Mouse (Mus musculus): Measurements from ENCODE around the gene Cacna2d3. TPM values are rescaled to one million over a fixed set of nuclear protein-coding genes. Genes with fewer than 3 reads are reported as not detected.

Gene Cacna2d3
- polyA plus RNA-seq, 1 experiment from 2014 or later = 42.0 TPM

DNA sequence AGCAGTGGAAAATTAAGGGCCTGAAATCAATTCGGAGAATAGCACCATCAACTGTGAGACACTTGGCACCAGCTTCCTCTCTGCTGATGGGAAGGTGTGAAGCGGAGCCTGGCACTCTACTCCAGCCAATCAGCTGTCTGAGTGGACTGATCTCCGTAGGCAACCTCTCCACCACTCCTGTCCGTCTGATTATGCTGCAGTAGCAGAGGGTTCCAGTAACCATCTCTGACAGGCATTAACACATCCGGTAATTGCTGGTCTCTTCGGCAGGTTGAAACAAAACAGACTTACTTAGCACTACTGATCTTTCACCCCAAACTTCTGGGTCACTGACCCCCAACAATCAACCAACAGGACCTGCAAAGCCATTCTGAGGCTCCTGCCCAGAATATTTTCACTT is 112.9 kb downstream of the Cacna2d3 start:
- Histone ChIP-seq H3K9me3 (no peaks in the 10 kb centered on the region), H3K36me3 (no peaks in the 10 kb centered on the region), H3K9ac (no peak overlapping the region), H3K4me1 (replicated peaks) (no peaks in the 10 kb centered on the region), H3K4me3 (no peak overlapping the region), H3K27ac (no peak overlapping the region), H3K4me2 (no peak overlapping the region), H3K27me3 (peaks cover 18% of the 10 kb centered on the region; the same call in 1 of the 2 replicates)
- no peak for ATAC-seq (ENCODE audit: low FRiP score)
- WGBS = 66% methylated on average over 6 of the region's 6 CpGs

DNA sequence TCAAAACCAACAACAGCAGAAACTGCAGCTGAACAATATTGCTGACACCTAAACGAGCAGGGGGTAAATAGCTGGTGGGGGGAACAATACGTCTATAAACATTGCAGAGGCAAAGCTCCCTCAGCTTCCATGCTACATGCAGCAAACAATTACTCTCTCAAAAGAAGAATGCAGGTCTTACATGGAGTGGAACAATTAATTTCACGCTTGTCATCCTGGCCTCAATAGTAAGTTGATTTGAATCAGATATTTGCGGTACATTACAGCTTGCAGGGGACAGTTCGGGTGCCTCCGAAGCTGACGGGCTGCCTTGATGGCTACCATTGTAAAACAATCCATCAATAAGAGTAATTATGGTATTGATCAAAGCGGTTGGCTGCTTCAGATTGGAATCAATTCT is 122.2 kb downstream of the Cacna2d3 start:
- H3K4me3 ChIP-seq = no peak overlapping the region
- peaks cover 26% of the 10 kb centered on the region for H3K27me3 ChIP-seq
- ATAC-seq (ENCODE audit: low FRiP score) = no peak
- WGBS = 23% methylated on average over 8 of the region's 8 CpGs
- no peaks in the 10 kb centered on the region for H3K36me3 ChIP-seq
- peaks cover 7% of the 10 kb centered on the region; the same call in 1 of the 2 replicates for H3K4me1 ChIP-seq (replicated peaks)
- H3K9ac ChIP-seq = no peak overlapping the region
- peaks cover 11% of the 10 kb centered on the region; the same call in 1 of the 2 replicates for H3K9me3 ChIP-seq
- no peak overlapping the region for H3K27ac ChIP-seq
- no peak overlapping the region for H3K4me2 ChIP-seq

DNA sequence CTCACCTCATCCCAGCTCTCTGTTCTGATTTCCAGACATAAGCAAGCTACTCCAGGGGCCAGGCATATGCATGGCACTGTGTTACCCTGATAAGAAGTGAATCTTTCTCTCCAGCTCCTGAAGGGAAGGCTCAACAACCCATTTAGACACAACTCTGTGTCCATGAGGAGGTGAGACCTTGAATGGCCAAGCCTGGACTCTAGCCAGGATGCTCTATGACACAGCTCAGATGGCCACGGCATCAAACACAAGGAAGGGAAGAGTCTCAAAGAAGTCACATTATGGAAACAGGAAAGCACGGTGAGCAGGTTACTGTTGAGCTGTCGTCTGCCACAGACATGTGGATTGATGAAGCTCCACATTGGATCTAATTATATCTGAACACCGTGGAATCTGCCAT is 128.8 kb downstream of the Cacna2d3 start:
- Histone ChIP-seq H3K36me3 (no peaks in the 10 kb centered on the region), H3K4me1 (replicated peaks) (peaks cover 8% of the 10 kb centered on the region), H3K9me3 (peaks cover 6% of the 10 kb centered on the region; the same call in 1 of the 2 replicates), H3K4me2 (no peak overlapping the region), H3K9ac (no peak overlapping the region), H3K27me3 (peaks cover 7% of the 10 kb centered on the region), H3K27ac (no peak overlapping the region), H3K4me3 (no peak overlapping the region)
- ATAC-seq (ENCODE audit: low FRiP score) = no peak
- WGBS = 79% methylated on average over 4 of the region's 4 CpGs

DNA sequence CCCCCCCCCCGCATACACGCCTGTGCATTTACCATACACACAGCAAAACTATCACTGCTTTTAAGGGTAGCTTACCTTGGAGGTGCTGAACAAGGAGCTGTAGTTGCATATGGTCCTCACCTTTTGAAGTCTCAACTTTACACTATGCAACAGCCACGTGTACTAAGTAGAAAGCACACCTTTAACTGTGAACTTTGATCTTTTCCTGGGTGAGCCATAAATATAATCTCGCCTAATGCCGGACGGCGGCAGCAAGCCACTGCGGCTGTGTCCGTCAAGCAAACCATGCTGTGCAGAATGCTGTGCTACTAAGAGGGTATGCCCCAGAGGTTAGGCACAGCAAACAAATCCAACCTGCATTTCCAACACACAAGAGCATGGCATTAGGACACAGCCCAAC is 132.0 kb downstream of the Cacna2d3 start:
- no peaks in the 10 kb centered on the region for H3K36me3 ChIP-seq
- no peak overlapping the region for H3K9ac ChIP-seq
- no peaks in the 10 kb centered on the region for H3K9me3 ChIP-seq
- no peak for ATAC-seq (ENCODE audit: low FRiP score)
- 90% methylated on average over 9 of the region's 9 CpGs for WGBS
- H3K27me3 ChIP-seq = peaks cover 6% of the 10 kb centered on the region; the same call in 1 of the 2 replicates
- no peak overlapping the region for H3K4me3 ChIP-seq
- 0 out of 2 replicates have a peak overlapping the region, but pooled peaks have one; percentile 2 for H3K27ac ChIP-seq
- H3K4me2 ChIP-seq = no peak overlapping the region
- peaks cover 8% of the 10 kb centered on the region for H3K4me1 ChIP-seq (replicated peaks)

DNA sequence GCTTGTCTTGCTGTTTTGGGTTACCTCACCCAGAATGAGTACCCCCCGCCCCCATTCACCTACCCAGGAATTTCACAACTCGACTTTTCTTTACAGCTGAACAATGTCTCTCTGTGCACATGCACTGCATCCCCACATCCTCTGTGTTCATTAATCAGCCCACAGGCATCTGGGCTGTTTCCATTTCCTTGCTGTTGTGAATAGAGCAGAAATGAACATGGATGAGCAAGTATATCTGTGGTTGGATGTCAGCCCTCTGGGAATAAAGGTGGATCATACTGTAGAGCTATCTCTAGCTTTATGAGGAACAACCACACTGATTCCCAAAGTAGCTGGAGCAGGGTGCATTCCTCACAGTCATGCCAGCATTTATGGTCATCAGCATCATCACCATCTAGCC is 139.7 kb downstream of the Cacna2d3 start:
- H3K27me3 ChIP-seq = 0 out of 2 replicates have a peak, but pooled peaks cover 2% of the 10 kb centered on the region
- WGBS = 75% methylated on average over 2 of the region's 2 CpGs
- no peaks in the 10 kb centered on the region for H3K36me3 ChIP-seq
- H3K9me3 ChIP-seq = no peaks in the 10 kb centered on the region
- peak overlapping the region; percentile 40; the same call in 1 of the 2 replicates for H3K27ac ChIP-seq
- H3K4me1 ChIP-seq (replicated peaks) = no peaks in the 10 kb centered on the region
- no peak for ATAC-seq (ENCODE audit: low FRiP score)
- H3K4me2 ChIP-seq = no peak overlapping the region
- no peak overlapping the region for H3K4me3 ChIP-seq
- H3K9ac ChIP-seq = no peak overlapping the region

DNA sequence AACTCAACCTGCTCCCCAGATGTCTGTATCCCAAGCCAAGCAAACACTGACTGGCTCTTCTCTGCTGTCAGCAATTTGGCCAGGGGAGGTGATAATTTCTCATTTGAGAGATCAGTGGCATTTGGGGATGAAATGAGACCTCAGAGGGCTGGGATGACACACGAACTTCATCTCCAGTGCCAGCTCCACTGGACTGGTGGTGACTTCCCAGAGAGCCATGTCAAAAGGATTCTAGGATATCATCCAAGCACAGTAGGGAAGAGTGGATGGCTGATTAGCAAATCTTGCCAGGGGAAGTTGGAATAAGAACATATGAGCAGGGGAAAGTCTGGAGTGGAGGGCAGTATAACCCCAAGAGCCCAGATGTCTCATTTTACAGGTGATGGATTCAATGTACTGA is 143.9 kb downstream of the Cacna2d3 start:
- WGBS = 55% methylated on average over 1 of the region's 1 CpGs
- no peak for ATAC-seq (ENCODE audit: low FRiP score)
- Histone ChIP-seq H3K4me1 (replicated peaks) (no peaks in the 10 kb centered on the region), H3K27me3 (no peaks in the 10 kb centered on the region), H3K4me2 (no peak overlapping the region), H3K36me3 (no peaks in the 10 kb centered on the region), H3K4me3 (no peak overlapping the region), H3K9me3 (no peaks in the 10 kb centered on the region), H3K9ac (no peak overlapping the region), H3K27ac (no peak overlapping the region)

DNA sequence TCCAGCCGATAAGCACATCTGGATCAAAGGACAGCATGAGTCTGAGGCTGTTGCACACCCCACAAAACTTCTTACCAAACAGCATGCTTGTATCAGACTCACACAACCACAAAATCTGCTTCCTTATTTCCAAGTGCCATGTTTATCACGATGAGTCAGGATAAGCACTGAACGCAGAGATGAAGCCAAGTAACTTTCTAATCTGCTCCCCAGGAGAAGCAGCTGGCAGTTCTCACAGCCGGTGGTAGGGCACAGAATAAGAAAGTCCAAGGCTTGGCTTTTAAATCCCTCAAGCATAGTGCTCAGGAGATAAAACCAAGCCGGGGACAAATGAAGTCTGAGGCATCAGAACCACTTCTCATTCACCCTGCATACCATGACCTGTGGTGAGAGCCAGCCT is 146.1 kb downstream of the Cacna2d3 start:
- ATAC-seq (ENCODE audit: low FRiP score) = no peak
- WGBS = 68% methylated on average over 5 of the region's 5 CpGs

DNA sequence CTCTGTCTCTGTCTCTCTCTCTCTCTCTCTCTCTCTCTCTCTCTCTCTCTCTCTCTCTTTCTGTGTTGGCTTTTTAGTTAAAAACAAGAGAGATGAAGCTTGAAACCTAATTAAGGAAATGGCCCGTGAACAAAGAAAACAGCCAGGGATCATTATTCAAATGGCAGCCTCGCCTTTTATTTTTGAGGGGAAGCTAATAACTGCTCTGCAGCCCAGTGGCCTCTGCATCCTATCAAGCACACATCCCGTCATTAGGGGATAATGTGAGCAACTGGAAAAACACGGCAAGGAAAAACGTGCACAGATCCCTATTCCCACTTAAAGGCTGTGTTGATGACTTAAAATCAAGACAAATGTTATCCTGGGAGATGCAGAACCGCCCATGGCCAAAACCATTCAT is 159.0 kb downstream of the Cacna2d3 start:
- Histone ChIP-seq H3K27ac (peak overlapping the region; percentile 78), H3K9ac (no peak overlapping the region), H3K27me3 (no peaks in the 10 kb centered on the region), H3K4me3 (no peak overlapping the region), H3K36me3 (no peaks in the 10 kb centered on the region), H3K4me2 (no peak overlapping the region), H3K9me3 (no peaks in the 10 kb centered on the region), H3K4me1 (replicated peaks) (peaks cover 22% of the 10 kb centered on the region)
- peak; percentile 36; the same call in 1 of the 2 replicates for ATAC-seq (ENCODE audit: low FRiP score)
- 25% methylated on average over 6 of the region's 6 CpGs for WGBS

More for the DNA sequence above, 146.1 kb downstream of the Cacna2d3 start:
- Histone ChIP-seq H3K27me3 (no peaks in the 10 kb centered on the region), H3K4me2 (no peak overlapping the region), H3K4me3 (no peak overlapping the region), H3K27ac (no peak overlapping the region), H3K36me3 (no peaks in the 10 kb centered on the region), H3K4me1 (replicated peaks) (no peaks in the 10 kb centered on the region), H3K9ac (no peak overlapping the region), H3K9me3 (no peaks in the 10 kb centered on the region)

DNA sequence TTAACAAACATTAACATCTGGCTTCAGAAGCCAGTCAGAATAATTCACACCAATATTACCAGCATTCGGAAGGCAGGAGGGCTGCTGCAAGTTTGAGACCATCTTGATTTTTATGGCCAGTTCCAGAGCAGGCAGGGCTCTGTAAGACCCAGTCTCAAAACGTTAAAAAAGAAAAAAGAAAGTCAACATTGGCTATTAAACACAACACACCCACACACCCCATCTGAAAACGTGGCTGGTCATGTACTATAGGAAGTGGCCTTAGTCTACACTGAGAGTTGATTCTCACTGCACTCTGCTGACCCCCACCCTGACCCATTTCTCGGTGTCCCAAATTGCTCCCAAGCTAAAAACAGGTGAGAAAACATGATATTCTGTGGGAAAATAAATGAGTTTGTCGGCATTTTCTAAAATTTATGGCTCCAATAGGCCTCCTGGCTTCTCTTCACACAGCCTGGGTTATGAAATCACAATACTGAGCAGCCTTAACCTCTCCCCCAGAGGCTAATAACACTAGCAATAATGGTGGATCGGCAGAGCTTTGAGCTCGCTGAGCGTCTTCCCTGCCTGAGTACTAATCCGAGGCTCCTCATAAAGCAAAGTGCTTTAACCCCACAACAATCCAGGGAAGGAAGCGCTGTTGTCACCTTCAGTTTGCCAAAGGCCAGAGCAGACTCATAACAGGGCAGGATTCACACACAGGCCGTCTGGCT is 160.4 kb downstream of the Cacna2d3 start:
- H3K36me3 ChIP-seq = no peaks in the 10 kb centered on the region
- no peak overlapping the region for H3K9ac ChIP-seq
- peak overlapping the region; percentile 78 for H3K27ac ChIP-seq
- no peaks in the 10 kb centered on the region for H3K9me3 ChIP-seq
- no peak overlapping the region for H3K4me2 ChIP-seq
- no peaks in the 10 kb centered on the region for H3K27me3 ChIP-seq
- H3K4me3 ChIP-seq = no peak overlapping the region
- peaks cover 17% of the 10 kb centered on the region for H3K4me1 ChIP-seq (replicated peaks)
- no peak for ATAC-seq (ENCODE audit: low FRiP score)
- WGBS = 67% methylated on average over 11 of the region's 11 CpGs

DNA sequence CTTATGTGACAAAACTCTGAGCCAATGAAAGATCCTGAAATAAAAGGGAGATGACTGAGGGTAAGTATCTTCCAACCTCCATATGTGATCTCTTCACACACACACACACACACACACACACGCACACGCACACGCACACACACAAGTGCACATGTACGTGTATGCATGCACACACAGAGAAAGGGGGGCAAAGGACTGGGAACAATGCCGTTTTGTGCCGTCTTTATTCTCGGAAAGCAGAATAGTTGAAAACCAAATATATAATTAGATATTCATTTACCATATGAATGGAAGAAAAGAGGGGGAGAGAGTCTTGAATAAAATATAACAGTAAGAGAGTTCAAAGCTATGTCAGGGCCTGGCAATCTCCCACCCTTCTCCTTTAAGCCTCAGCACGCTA is 163.2 kb downstream of the Cacna2d3 start:
- Histone ChIP-seq H3K27me3 (no peaks in the 10 kb centered on the region), H3K27ac (no peak overlapping the region), H3K4me1 (replicated peaks) (peaks cover 17% of the 10 kb centered on the region), H3K4me3 (no peak overlapping the region), H3K9ac (no peak overlapping the region), H3K4me2 (no peak overlapping the region), H3K9me3 (no peaks in the 10 kb centered on the region), H3K36me3 (no peaks in the 10 kb centered on the region)
- 80% methylated on average over 8 of the region's 8 CpGs for WGBS
- no peak for ATAC-seq (ENCODE audit: low FRiP score)

DNA sequence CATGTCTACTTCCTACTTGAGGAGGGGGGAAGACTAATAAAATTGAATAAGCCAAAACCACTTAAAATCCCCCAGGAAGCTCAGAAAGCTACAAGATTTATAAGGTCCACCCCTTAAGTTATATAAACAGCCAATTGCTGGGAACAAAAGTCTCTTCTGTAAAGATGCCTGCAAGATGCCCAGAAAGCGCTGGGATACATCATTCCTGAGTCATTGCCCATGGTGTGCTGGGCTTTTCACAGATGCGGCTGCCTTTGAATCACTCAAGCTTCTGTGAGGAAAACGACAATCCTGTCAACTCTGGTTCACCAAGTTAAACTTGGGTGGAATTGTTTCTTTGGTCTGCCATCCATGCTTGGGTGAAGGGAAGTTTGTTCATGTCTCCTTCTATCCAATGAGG is 165.5 kb downstream of the Cacna2d3 start:
- 88% methylated on average over 3 of the region's 3 CpGs for WGBS
- Histone ChIP-seq H3K27ac (no peak overlapping the region), H3K4me3 (no peak overlapping the region), H3K27me3 (no peaks in the 10 kb centered on the region), H3K9ac (no peak overlapping the region), H3K4me2 (no peak overlapping the region), H3K36me3 (no peaks in the 10 kb centered on the region), H3K9me3 (no peaks in the 10 kb centered on the region), H3K4me1 (replicated peaks) (0 out of 2 replicates have a peak, but pooled peaks cover 4% of the 10 kb centered on the region)
- ATAC-seq (ENCODE audit: low FRiP score) = no peak

DNA sequence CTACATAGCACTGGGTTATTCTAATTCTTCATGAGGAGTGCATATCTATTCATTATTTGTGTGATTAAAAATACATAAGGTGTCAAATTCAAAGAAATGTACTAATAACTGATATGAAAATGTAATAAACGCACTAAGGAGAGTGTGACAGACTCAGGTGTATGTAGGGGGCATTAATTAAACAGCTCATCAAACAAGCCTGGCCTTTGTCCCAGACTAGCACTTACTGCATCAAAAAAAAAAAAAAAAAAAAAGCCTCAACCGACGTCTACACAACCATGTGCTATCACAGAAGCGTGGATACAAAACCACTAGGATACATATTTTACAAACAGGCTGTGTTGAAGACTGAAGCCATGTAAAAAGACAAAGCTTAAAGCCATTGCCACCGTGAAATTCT is 169.2 kb downstream of the Cacna2d3 start:
- H3K9me3 ChIP-seq = no peaks in the 10 kb centered on the region
- peak overlapping the region; percentile 26; the same call in 1 of the 2 replicates for H3K27ac ChIP-seq
- ATAC-seq (ENCODE audit: low FRiP score) = no peak
- H3K36me3 ChIP-seq = no peaks in the 10 kb centered on the region
- H3K4me1 ChIP-seq (replicated peaks) = 0 out of 2 replicates have a peak, but pooled peaks cover 4% of the 10 kb centered on the region
- no peaks in the 10 kb centered on the region for H3K27me3 ChIP-seq
- no peak overlapping the region for H3K4me2 ChIP-seq
- H3K9ac ChIP-seq = no peak overlapping the region
- no peak overlapping the region for H3K4me3 ChIP-seq
- 49% methylated on average over 5 of the region's 5 CpGs for WGBS

DNA sequence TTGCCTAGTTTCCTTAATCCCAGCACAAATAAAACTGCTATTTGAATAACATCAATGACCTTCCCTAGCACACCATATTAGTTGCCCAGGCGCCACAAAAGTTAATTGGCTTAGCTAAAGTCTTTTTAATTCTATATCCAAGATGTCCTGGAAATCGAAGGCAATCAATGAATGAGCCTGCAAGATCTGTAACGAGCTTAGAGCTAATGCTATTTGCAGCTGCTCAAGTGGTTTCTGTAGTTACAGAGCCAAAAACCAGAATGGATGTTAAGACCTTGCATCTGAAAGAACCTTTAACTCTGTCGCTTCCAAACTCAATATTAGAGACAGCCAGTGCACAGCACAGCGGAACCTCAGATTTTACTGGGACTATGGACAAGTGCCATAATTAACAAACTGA is 173.0 kb downstream of the Cacna2d3 start:
- no peak overlapping the region for H3K27ac ChIP-seq
- H3K27me3 ChIP-seq = no peaks in the 10 kb centered on the region
- no peak overlapping the region for H3K9ac ChIP-seq
- 0 out of 2 replicates have a peak, but pooled peaks cover 4% of the 10 kb centered on the region for H3K4me1 ChIP-seq (replicated peaks)
- no peaks in the 10 kb centered on the region for H3K36me3 ChIP-seq
- ATAC-seq (ENCODE audit: low FRiP score) = no peak
- 81% methylated on average over 5 of the region's 5 CpGs for WGBS
- H3K4me3 ChIP-seq = no peak overlapping the region
- no peak overlapping the region for H3K4me2 ChIP-seq
- H3K9me3 ChIP-seq = no peaks in the 10 kb centered on the region
